Mouse (Mus musculus) heart, adult 8-10 months (tissue): ENCODE measurements around the gene Ascc2. TPM values are rescaled to one million over a fixed set of nuclear protein-coding genes. Genes with fewer than 3 reads are reported as not detected.

Source experiments
- DNase-seq: peaks from one replicate; pipeline ENCODE4 v3.0.0; 2022; ENCODE audit warnings: low spot score
- total RNA-seq, 4 experiments: library from RNA; stranded (reverse); gene quantifications; 2 replicates each; pipeline ENCODE4 v1.2.4; 2022

Gene Ascc2
- total RNA-seq, 4 experiments from 2014 or later = 14.1 to 18.4 (median 15.3) TPM

DNA sequence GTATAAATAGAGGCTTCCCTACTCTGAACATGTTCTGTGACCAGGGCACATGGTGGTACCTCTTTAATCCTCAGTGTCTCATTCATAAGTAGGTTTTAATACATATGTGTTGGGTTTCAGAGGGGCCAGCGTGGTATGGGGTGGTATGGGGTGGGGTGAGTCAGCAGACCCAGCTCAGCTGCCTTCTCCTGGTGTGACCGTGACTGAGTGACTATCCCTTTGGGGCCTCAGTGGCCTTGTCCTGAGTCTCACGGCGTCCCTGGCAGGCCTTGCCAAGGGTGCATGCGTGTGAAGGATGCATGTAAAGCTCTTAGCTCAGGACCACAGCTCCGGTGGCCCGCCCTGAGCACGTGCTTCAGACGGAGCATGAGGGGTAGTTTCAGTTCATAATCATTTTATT is 82.4 kb downstream of the Ascc2 start:
- DNase-seq = no peak

DNA sequence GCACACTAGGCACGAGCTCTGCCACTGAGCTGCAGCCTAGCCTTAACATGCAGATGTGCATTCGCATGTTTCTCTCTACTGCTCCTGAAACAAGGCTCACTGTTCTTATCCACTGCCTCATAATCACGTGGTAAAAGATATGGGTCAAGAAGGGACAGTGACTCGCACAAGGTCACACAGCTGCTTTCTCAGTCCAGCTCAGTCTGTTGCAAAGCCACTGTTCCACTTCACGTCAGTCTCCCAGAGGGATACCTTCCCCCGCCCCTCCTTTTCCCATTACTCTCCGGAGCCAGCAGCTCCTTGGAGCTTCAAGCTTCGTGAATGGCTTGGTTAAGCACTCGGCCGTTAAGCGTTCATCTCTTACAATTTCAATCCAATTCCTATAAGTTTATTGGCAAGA is 82.8 kb downstream of the Ascc2 start:
- no peak for DNase-seq

DNA sequence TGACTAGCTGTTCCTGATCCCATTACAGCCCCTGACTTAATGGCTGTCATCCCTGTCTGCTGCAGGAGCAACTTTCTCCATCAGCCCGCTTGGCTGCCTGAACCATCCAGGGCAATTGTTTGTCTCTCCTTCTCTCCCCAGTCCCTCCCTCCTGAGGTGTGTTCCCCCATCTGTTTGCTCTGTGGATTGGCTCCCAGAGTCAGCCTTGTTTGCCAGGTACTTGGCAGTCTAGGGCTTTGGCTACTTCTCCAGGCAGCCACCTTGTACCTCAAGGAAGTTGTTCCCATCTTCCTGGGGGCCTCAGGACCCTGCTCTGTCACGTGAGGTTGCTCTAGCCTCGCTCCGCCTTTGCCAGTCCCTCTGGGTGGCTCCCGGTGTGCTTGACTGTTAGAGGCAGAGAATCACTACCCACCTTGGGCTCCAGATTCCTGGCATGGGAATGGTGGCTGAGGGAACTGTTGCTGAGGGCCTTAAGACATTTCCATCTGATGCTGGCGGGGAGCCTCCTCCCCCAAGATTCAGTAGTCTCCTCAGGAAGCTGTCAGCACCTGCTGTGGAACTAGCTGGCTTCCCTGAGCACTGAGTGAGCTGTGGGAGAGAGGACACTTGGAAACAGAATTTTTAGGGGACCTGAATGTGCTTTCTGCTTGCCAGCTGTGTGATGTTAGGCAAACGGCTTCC is 83.5 kb downstream of the Ascc2 start:
- DNase-seq = no peak

DNA sequence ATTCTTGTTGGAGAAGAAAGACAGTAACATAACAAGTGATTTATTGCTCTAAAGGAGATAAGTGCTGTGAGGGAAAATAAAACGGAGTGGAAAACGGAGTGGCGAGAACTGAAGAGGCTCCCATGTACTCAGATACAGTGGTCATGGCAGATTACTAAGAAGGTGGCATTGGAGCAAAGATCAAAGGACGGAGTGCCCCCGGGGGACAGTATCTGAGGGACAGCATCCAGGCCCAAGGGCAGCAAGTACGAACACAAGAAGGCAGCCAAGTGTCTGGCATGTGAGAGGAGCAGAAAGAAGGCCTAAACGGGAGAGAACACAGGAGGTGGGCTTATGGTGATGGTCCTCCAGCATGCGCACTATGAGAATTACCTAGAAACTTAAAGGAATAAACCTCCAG is 84.2 kb downstream of the Ascc2 start:
- no peak for DNase-seq

DNA sequence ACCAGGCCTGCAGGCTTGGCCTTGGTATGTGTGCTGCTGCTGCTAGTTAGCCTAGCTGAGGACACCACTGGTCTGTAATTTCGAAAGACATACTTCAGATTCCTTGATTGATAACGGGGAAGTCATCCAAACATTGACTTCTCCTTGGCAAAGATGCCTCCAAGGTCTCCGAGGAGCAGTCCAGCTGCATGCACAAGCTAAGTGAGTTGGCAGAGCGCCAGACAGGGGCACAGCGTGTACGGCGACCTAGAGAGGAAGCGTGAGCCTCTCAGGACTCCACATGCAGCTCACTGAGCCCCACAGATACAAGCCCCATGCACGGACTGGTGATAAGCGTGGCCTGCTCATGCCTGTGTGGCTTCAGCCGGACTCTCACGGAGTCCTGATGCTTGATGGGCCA is 92.1 kb downstream of the Ascc2 start:
- DNase-seq = no peak

DNA sequence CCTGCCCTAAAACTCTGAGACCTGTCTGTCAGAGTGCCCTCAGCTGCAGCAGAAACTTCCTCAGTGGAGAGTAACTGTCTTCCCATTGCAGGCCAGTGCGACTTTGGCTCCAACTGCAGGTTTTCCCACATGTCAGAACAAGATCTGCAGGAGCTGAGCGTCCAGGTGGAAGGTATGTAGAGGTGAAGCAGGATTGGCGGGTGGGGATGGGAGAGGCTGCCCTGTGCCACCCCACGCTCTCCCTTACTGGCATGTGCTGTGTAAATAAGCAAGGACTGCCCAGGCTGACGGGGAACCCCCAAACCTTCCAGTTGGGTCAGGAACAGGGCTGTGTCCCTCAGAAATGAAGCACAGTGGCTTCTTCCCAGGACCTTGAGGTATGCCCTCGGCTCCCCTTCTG is 92.5 kb downstream of the Ascc2 start:
- DNase-seq = no peak

DNA sequence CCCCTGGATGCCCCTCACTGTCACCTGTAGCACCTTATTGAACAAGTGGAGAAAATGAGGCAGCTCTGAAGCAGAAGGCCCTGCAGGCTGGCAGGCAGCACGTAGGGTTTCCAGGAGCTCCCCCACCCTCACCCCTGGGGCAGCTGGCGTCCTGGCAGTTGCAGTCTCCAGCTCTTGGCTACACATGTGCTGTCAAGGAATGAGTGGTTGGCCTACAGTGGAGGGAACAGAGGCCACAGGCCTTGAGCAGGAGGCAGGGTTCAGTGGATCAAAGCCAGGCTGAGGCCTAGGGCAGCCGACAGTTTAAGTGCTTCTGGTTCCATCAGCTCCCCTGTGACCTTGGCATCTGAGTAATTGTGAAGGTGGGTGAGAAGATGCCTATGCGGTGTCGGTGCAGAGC is 93.4 kb downstream of the Ascc2 start:
- no peak for DNase-seq

DNA sequence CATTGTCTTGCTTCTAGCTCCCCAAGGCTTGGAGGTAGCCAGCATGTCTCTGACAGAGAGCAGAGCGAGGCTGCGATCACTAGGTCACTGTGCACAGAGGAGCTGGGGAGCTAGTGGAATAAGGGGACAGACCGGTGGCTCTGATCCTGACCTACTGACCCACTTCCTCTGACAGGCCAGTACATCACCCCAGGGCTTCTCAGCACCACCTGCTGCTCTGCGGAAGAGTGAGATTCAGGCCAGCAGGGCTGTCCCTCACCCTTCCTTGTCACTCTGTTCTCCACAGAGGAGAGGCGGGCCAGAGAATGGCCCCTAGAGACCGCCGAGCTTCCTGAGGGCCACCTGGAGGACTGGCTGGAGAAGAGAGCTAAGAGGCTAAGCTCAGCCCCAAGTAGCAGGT is 94.2 kb downstream of the Ascc2 start:
- DNase-seq = no peak

DNA sequence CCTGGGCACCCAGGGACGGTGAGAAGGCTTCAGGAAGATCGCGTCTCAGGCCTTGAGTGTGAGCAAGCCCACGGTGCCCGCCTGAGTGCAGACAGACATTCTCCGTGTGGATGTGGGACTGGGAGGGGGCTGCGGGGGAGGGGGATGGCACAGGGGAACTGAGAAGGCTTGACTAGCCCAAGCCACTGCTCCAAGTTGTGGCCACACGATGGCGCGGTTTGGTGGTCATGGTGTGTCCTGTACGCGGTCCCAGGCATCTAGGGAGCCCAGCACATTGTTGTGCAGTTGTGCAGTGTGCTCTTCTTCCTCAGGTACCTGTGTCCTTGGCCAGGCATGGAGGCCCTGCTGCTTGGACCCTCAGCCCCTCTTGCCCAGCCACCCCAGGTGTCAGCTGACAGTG is 96.6 kb downstream of the Ascc2 start:
- DNase-seq = no peak

Other genes starting within 250 kb of the Ascc2 start
- gene Hormad2, start 196.6 kb upstream of the Ascc2 start, total RNA-seq = not detected
- gene Mtmr3, start 42.9 kb upstream of the Ascc2 start, total RNA-seq = 10 to 100 TPM; 46.6 to 51.9 (median 49.2) TPM
- gene Gm11032, start 17.7 kb upstream of the Ascc2 start, total RNA-seq = not detected
- gene Uqcr10, start 66.6 kb downstream of the Ascc2 start, total RNA-seq = 1,000 to 10,000 TPM; 1,379 to 1,599 (median 1,505) TPM
- 10 to 100 TPM; 25.9 to 31.7 (median 26.3) TPM for gene Zmat5, start 66.9 kb downstream of the Ascc2 start, total RNA-seq
- not detected for gene Cabp7, start 109.0 kb downstream of the Ascc2 start, total RNA-seq
- gene Nf2, start 211.8 kb downstream of the Ascc2 start, total RNA-seq = 10 to 100 TPM; 75.5 to 80.0 (median 78.3) TPM
- 1 to 10 TPM in 1 of 4 experiments, under 1 TPM in 3; 0.52 to 1.1 (median 0.82) TPM for gene Nipsnap1, start 236.2 kb downstream of the Ascc2 start, total RNA-seq